Mouse (Mus musculus): ENCODE data around the gene Fam214a.
A peak's percentile ranks its signal among the peaks of the same experiment; 100 is the strongest.
"Not testable (repeated sequence)": the region's sequence is repeated elsewhere in the genome, so short reads cannot be mapped to it uniquely, and the experiment has no call there.

Fam214a gene

DNA sequence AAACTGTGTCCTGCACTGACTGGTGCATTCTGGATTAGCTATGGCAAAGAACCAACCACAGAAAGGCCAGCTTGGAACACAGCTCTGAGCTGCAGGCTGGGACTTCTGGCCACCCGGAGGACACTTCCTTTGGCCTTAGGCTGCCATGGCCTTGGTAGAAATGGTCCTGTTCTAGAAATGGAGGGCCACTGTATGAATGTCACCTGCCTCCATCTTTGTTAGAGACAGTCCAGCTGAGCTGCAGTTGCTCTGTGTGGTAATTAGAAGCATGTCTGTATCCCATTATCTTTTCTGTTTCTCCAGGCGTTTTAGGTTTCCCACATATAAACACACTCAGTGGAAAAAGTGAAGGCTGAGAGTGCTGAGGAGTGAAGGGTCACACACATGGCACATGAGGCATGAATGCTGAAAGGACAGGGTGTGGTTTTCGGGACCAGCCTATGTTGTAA is 29.0 kb downstream of the Fam214a start:
- DNase-seq (ENCODE audit: low spot score in 2 of 2), result no peak

DNA sequence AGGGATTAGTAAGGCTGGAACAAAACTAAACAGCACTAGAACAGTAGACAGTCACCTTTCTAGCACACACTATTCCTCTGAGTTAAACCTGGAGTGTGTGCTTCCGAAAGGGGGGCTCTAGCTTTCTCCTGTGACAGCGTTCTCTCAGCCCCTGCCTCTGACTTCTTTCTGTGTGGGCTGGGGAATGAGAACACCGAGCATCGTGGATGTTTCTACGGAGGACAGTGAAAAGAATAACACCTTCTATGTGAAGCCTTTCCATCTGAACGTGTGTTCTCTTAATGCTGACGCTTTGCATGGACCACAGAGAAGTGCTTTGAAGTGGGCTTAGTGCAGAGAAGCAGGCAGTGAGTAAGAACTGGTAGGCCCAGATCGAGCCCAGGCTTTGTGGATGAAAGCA is 29.5 kb downstream of the Fam214a start:
- DNase-seq (ENCODE audit: low spot score in 2 of 2), result no peak

DNA sequence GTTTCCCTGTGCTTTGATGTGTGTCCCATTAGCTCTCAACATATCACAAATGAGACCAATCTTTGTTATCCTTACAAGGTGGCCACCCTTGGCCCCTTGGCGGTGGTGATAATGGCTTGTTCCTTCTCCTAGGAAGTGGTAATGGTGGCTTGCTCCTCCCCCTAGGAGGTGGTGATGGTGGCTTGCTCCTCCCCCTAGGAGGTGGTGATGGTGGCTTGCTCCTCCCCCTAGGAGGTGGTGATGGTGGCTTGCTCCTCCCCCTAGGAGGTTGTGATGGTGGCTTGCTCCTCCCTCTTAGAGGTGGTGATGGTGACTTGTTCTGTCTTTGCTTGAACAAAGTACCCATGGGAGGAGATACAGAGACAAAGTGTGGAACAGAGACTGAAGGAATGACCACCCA is 30.0 kb downstream of the Fam214a start:
- not testable (repeated sequence) for DNase-seq (ENCODE audit: low spot score in 2 of 2)

DNA sequence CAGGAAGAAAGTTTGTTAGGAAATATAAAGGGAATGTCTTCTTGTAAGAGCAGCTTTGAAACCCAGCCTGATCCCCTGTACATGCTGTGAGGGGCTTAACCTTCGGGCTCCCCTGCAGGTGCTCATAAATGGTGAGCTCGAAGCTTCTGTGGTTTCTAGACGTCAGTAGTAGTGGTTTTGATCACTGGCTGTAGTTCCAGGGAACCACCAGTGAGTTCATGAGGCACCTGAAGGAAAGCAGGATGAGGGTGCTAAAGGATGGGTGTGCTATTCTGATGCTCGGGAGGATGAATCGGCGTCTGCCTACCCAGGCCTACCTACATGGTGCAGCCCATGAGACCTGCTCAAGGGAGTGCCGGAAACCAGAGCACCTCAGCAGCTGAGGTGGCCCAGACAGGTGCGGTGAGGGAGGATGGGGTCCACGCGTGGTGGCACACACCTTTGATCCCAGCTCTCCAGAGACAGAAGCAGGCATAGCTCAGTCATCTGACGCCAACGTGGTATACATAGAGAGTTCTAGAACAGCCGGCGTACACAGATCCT is 32.6 kb downstream of the Fam214a start:
- no peak for DNase-seq (ENCODE audit: low spot score in 2 of 2)

DNA sequence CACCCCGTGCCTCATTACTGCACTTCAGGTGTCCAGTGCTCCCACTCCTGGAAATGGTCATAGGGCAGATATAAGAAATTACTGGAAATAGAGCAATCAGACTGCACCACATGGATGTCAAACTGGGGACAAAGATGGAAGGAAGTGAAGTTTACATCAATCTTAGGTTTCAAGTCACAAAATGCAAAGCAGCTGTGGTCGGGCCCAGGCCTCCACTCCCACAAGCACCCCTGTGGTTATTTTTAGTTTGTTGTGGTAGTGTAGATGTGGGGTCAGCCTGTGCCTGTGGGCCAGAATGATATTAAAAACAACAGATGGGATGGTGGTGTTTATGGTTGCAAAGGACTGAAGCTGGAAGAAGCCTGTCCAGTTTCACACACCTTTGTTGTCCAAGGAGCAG is 33.1 kb downstream of the Fam214a start:
- no peak for DNase-seq (ENCODE audit: low spot score in 2 of 2)

DNA sequence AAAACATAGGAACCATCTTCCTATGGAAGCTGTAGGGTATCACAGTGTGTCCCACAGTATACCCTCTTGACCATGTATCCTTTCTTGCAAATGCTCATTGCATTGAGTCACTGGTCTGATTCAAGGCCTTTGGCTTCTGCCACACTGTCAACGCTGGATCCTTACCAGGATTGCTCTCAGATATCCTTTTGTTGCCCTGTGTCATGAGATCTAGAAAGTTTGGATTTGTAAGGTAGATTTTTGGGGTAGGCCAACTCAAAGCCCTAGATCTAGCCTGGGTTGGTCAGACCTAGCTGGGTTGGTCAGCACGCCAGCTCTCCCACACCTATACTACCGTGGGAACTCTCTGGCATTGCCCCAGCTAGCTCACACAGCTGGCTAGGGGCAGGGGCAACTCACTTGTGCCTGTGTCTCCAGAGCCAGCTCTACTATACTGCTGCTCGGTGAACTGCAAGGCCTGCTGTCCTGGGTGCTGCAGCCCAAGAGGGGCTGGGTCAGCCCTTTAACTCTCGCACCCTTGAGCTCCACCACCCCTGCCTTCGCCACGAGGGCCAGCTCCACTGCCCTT is 36.3 kb downstream of the Fam214a start:
- DNase-seq (ENCODE audit: low spot score in 2 of 2), result no peak

DNA sequence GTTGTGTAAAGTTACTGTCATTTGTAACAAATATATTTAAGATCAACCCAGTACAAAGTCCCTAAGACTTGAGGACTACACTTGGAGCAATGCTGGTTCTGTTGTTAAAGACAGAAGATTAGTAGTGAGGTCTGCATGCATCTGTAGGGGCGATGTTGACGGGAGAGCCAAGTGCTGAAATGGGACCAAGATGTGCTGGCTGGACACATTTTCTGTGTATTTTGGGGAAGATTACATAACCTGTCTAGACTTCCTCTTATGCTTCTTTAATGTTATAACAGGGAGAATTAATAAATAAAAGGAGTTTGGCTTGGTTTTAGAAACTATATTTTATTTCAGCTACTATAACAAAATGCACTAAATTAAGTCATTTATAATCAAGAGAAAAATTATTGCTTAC is 37.3 kb downstream of the Fam214a start:
- no peak for DNase-seq (ENCODE audit: low spot score in 2 of 2)

DNA sequence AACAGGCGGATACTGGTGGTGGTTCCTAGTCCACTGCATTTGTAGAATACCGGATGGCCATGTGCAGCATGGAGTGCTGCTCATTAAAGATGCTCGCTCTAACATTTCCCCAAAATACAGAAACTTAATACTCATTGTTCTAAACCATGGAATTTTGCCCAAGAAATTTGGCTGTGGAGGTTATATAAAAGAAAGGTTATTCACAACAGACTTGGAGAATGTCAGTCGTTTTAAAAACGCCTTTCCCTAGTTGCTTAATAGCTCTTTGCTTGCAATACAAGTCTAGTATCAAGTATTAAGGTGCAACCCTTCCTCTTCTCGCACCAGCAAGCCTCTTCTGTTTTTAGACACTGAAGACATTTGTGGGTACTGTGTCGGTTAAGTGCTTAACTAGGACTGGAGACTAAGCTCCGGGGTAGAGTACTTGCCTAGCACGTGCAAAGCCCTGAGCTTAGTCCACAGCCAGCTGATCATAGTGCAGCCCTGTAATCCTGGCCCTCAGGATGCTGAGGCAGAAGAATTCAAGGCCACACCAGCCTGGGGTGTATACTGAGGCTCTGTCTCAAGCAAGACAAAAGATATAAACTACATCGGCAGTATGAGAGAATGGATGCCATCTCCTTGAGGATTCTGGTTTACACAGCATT is 42.0 kb downstream of the Fam214a start:
- DNase-seq (ENCODE audit: low spot score in 2 of 2), result no peak

DNA sequence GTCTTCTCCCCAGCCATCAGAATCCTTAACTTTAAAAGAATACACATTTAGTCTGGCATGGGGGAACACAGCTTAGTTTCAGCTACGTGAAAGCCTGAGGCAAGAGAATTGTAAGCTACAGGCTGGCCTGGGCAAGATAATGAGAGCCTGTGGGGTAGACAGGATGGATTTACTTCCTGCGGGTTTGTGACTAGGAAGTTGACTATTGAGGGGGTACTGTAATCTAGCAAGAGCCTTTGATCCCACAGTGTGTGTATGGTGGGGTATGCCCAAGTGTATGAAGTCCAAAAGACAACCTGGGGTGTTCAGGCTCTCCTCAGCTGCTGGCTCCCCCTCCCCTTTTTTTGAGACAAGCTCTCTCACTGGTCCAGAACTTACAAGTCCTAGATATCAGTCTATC is 43.7 kb downstream of the Fam214a start:
- no peak for DNase-seq (ENCODE audit: low spot score in 2 of 2)

DNA sequence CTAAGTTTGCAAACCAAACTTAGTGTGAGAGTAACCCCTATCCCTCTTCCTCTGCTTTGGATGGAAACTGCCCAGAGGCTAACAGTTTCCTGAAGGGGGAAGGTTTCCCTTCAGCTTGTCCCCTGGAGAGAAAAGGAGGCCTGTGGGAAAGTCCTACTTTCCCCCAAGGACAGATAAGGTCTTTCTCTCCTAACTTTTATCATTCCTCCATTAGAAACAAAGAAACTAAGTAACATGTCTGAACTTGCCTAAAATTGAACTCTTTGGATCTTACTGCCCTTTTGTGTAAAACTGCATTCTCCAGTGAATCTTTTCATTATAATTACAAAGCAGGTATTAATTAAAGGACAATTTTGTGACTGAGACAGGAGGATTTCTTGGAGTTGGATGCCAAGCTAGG is 45.3 kb downstream of the Fam214a start:
- no peak for DNase-seq (ENCODE audit: low spot score in 2 of 2)

DNA sequence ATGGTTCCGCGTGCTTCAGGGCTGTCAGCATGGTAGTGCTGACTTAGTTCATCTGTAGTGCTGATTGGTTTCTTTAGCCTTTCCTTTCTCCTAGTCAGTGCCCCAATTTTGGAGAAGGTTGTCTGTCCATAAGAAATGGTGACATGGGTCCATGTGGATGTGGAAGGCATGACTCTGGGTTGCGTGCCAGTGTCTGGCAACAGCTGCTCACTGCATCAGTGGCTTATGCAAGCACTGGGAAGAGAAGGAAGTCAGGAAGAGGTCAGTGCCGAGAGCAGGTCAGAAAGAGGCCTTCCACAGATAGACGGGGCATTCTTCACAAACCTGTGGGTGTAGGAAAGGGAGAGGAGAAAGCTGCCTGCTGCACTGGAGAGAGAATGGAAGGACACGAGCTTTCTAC is 48.3 kb downstream of the Fam214a start:
- no peak for DNase-seq (ENCODE audit: low spot score in 2 of 2)

DNA sequence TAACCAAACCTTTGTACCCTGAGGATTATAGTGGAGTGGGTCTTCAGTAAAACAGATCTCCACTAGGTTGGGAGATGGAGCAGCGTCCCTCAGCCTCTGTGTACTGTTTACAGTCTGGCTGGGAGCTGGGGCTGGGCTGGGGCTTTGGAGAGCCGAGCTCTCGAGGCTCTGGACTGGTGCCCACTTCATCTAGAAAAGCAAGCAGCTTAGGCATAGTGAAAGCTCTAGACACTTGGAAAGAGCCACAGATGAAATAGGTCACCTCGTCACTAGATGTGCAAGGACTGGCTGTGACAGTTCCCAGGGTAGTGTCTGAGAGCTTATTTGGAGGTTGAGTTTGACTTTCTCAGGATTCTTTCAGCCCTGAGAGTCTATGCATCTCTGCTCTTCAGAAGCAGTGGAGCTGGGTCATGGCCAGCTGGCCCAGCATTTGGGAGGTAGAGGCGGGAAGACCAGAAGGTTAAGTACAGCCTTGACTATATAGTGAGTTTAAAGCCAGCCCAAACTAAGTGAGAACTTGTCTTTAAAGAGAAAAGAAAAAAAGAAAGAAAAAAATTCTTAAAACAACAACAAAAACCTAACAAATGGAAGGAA is 49.0 kb downstream of the Fam214a start:
- DNase-seq (ENCODE audit: low spot score in 2 of 2), result peak in 1 of 2 experiments; percentile 38

DNA sequence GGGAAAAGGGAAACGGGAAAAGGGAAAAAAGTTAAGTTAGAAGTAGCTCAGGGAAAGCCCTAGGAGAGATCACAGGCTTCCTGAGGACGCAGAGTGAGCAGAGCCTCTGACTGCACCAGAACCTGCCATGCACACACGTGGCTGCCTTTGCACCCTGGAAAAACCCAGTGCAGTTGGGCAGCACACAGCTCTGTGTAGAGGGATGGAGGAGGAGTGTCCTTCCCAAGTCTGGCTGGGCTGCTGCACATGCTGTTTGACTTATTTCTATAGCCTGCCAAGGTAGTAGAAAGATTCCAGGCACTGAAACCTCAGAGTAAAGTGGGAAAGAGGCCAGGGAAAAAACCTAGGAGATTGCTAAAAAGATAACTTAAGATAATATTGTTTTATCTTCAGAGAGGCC is 49.6 kb downstream of the Fam214a start:
- no peak for DNase-seq (ENCODE audit: low spot score in 2 of 2)

DNA sequence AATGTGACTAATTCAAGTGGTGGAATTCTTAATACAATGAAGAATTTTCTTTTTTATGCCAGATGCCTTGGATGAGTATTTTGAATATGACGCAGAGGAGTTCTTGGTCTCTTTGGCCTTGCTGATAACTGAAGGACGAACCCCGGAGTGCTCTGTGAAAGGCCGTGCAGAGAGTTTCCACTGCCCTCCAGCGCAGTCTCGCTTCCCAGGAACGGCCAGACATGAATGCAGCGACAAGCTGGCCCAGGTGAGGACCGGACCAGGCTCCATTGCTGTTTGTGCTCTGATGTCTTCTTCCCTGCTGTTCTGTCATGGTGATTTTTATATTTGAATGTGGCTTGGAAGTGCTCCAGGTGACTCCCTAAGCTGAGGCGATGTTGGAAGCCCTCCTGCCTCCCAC is 51.5 kb downstream of the Fam214a start:
- no peak for DNase-seq (ENCODE audit: low spot score in 2 of 2)

DNA sequence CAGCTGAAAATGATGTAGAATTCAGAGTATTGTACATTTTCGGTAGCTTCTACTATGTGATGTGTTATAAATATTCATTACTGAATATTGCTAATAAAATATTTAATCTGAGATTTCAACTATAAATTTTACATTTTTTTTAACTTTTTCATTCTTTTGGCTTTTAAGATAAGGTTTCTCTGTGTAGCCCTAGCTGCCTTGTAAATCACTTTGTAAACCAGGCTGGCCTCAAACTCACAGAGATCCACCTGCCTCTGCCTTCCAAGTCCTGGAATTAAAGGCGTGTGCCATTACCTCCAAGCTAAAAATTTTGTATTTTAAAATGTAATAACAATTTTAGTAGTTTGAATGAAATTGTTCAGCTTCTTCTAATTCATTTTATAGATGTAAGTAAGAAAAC is 63.9 kb downstream of the Fam214a start:
- DNase-seq (ENCODE audit: low spot score in 2 of 2), result no peak

DNA sequence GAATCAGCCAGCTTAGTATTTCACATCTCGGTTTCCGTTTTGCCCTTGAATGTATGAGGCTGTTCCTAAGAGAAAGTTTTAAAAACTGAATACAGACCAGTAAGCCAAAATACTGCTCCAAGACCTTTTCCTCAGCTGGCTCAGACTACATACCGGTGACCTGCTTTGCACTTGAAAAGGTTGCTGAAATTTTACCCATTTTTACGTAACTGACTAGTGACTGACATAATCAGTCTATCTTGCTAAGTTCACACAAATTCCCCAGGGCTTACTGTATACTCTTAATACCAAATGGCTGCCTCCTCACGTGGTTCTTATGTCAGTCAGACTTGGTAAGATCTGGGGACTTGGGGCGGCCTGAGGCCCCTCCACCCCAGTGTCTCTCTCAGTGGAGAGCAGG is 66.5 kb downstream of the Fam214a start:
- DNase-seq (ENCODE audit: low spot score in 2 of 2), result no peak

DNA sequence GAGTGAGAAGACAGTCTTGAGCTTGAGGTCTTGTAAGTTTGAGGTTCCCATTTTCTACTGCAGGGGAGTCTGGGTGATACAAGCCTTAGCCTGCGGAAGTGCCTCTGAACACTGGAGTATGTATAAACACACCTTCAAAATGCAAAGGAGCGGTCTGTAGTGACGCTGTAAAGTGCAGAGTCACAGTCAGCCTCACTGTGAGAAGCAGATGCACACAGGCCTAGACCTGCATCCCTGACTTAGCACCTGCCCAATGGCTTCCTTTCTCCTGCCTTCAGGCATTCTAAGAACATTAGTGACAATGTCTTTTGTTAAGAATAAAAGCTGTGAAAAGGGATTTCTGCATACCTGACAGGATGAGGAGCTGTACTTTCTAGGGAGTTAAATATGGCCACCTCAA is 66.9 kb downstream of the Fam214a start:
- DNase-seq (ENCODE audit: low spot score in 2 of 2), result no peak

DNA sequence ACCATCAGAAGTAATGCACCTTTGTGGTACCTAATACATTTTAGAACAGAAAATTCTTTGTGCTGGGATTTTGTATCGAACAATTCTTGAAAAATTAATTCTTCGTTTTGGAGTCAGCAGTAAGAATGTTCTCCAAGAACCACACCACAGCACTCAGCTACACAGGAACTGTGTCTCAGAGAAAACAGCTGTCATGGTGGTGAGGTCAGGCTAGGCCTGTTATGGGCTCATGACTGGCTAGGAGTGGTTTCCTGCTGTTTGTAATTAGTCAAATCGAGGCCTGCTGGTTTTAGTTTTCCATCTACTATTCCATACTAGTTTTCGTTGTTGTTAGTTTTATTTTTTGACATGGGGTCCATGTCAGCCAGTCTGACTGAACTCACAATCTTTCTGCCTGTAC is 67.9 kb downstream of the Fam214a start:
- no peak for DNase-seq (ENCODE audit: low spot score in 2 of 2)

DNA sequence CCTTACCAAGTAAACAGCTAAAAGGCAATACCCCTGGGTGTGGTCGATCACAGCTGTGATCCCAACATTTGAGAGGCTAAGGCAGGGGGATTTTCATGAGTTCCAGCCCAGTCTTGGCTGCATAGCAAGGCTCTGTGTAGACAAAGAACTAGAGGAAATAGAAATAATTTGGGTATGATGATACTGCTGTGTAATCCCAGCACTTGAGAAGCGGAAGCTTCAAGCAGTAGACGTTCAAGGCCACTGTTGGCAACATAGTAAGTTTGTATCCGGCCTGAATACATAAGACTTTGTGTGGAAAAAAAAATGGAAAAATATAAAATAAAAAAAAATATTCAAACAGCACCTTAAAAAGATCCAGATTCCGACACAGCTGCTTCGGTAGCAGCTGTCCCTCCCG is 69.9 kb downstream of the Fam214a start:
- DNase-seq (ENCODE audit: low spot score in 2 of 2), result no peak

DNA sequence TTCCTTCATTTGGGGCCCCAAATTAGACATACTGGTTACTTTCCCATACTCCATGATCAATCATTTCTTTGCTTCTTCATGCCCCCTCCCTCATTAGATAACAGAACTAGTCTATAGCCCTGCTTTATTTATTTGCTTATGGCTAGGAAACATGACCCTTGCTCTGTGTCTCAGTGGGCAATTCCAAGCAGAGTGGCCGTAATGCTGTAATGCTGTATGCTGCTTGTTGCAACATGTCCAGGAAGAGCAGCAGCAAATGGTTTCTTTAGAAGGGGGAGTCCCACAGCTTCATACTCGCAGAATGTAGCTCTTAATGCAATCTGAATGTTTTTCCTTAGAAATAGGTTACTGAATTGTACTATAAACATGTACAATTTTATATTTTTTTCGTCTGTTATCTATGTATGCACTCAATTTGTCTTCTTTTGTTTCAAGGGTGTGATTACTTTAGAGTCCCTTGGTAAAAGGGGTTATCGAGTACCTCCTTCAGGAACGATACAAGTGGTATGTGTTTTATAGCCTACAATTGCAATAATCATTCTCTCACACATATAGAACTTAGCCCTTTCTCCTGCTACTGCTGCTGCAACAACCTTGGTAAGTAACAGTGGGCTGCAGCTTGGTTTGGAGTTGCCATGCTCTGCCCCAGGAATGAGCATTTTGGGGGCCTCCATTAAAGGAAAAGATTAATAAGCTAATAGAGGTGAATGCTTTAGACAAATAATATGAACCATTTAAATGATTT is 70.6 kb downstream of the Fam214a start:
- DNase-seq (ENCODE audit: low spot score in 2 of 2), result no peak

DNA sequence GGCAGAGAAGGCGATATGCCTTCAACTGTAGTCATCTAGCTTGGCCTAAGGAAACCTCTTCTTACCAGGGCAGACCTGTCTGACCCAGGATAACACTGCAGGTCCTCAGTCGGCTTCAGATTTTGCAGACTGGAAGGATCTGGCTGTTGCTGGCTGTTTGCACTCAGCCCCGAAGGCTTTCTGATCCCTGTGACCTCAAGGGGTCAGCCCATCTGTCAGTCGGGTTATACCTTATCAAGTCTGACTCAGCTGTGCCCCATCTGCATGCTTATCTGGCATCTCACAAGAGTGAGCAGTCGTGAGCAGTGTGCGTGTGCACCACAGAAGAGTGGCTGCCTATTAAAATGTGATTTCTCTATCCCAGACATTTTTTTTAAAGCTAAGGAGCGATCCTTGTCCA is 71.4 kb downstream of the Fam214a start:
- peak in 1 of 2 experiments; percentile 40 for DNase-seq (ENCODE audit: low spot score in 2 of 2)

DNA sequence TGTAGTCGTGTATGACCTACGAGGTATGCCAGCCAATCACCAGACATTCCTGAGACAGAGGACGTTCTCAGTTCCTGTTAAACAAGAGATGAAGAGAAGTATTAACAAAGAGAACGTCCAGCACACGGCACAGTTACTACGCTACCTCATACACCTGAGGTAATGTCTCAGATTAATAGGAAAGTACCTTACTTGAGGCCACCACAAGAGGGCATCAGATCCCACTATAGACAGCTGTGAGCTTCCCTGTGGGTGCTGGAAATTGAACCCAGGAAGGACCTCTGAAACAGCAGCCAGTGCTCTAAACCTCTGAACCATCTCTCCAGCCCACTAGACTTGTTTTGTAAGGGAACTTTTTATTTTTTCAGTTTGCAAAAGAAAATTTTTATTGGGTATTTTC is 73.0 kb downstream of the Fam214a start:
- DNase-seq (ENCODE audit: low spot score in 2 of 2), result no peak

DNA sequence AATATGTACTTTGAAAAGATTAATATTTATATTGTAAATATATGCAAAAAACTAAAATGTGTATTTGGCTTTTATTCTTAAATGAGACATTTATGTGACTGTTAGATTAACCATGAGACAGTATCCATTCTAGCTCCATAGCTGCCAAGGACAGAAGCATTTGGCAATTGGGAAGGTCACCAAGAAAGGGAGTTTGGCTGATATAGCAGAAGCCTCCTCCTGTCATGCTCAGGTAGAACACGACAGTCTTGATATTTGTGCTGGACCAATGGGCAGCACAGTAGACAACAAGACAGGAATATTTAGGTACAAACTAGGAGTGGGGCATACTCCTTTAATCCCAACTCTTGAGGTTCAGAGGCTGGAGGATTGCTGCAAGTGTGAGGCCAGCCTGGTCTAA is 79.7 kb downstream of the Fam214a start:
- DNase-seq (ENCODE audit: low spot score in 2 of 2), result peak in 1 of 2 experiments; percentile 3
